Mouse (Mus musculus) CD4-positive naive resting alpha-beta T cell, adult 57 days (primary cell): ENCODE results near the gene BC107364. TPM values are rescaled to one million over a fixed set of nuclear protein-coding genes. Genes with fewer than 3 reads are reported as not detected.

ENCODE experiments used
- total RNA-seq: library from RNA; stranded (reverse); gene quantifications from one replicate; pipeline ENCODE4 v1.2.4, GENCODE M21; 2023

BC107364 gene
- not detected for total RNA-seq

DNA sequence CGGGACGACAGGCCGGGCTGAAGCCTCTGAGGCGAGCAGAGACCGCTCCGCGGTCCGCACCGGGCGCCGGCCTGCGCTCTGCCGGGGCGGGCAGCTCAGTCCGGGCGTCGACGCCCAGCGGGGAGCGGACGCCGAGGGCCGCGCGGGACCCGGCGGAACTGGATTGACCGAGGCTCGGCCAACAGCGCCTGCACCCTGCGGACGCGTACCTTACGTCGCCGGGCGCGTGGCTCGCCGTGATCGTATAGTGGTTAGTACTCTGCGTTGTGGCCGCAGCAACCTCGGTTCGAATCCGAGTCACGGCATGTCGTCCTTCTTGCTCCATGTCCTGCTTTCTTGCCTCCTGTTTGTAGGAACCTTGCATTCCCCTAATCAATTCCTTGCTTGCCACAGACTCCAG is at the start of gene BC107364:
Gene BC107364, minus strand, starts transcription at position 45 of the 400 bp plus-strand sequence.

Other genes starting within 250 kb of the BC107364 start
- 11.2 TPM for gene Bola1, start 232.6 kb downstream of the BC107364 start, total RNA-seq
- 7.9 TPM for gene Hist2h2ab, start 232.4 kb downstream of the BC107364 start, total RNA-seq
- 55.5 TPM for gene Hist2h2ac, start 231.4 kb downstream of the BC107364 start, total RNA-seq
- 2.7 TPM for gene Hist2h2be, start 231.2 kb downstream of the BC107364 start, total RNA-seq
- gene Hist2h3c2, start 213.2 kb downstream of the BC107364 start, total RNA-seq: 1.7 TPM
- 319 TPM for gene Hist2h2aa2, start 212.0 kb downstream of the BC107364 start, total RNA-seq
- gene Hist2h2aa1, start 206.8 kb downstream of the BC107364 start, total RNA-seq: 4.3 TPM
- not detected for gene Hist2h3c1, start 205.6 kb downstream of the BC107364 start, total RNA-seq
- 40.0 TPM for gene Hist2h4, start 189.0 kb downstream of the BC107364 start, total RNA-seq
- gene Hist2h3b, start 183.7 kb downstream of the BC107364 start, total RNA-seq: 57.8 TPM
- 143 TPM for gene Hist2h2bb, start 182.6 kb downstream of the BC107364 start, total RNA-seq
- gene Fcgr1, start 158.3 kb downstream of the BC107364 start, total RNA-seq: 0.77 TPM
- not detected for gene Hfe2, start 72.9 kb upstream of the BC107364 start, total RNA-seq
- 861 TPM for gene Txnip, start 105.7 kb upstream of the BC107364 start, total RNA-seq
- not detected for gene Gm16253, start 124.7 kb upstream of the BC107364 start, total RNA-seq
- gene Polr3gl, start 141.9 kb upstream of the BC107364 start, total RNA-seq: 41.5 TPM
- gene Ankrd34a, start 144.3 kb upstream of the BC107364 start, total RNA-seq: not detected
- 0.38 TPM for gene Lix1l, start 148.8 kb upstream of the BC107364 start, total RNA-seq
- gene Rbm8a, start 177.6 kb upstream of the BC107364 start, total RNA-seq: 82.5 TPM
- gene Pex11b, start 183.1 kb upstream of the BC107364 start, total RNA-seq: 25.9 TPM
- 0.35 TPM for gene Gm42957, start 183.2 kb upstream of the BC107364 start, total RNA-seq
- gene Itga10, start 193.3 kb upstream of the BC107364 start, total RNA-seq: 3.5 TPM
- gene Ankrd35, start 217.8 kb upstream of the BC107364 start, total RNA-seq: not detected
- gene Pias3, start 244.1 kb upstream of the BC107364 start, total RNA-seq: 20.1 TPM